Mouse (Mus musculus) kidney, adult 8-10 months (tissue): ENCODE data around the gene Gm21885.
"Not testable (repeated sequence)": the region's sequence is repeated elsewhere in the genome, so short reads cannot be mapped to it uniquely, and the experiment has no call there.

Source experiments
- DNase-seq, 2 experiments: peaks; one replicate each; pipeline ENCODE4 v3.0.0; 2022

The Gm21885 gene

DNA sequence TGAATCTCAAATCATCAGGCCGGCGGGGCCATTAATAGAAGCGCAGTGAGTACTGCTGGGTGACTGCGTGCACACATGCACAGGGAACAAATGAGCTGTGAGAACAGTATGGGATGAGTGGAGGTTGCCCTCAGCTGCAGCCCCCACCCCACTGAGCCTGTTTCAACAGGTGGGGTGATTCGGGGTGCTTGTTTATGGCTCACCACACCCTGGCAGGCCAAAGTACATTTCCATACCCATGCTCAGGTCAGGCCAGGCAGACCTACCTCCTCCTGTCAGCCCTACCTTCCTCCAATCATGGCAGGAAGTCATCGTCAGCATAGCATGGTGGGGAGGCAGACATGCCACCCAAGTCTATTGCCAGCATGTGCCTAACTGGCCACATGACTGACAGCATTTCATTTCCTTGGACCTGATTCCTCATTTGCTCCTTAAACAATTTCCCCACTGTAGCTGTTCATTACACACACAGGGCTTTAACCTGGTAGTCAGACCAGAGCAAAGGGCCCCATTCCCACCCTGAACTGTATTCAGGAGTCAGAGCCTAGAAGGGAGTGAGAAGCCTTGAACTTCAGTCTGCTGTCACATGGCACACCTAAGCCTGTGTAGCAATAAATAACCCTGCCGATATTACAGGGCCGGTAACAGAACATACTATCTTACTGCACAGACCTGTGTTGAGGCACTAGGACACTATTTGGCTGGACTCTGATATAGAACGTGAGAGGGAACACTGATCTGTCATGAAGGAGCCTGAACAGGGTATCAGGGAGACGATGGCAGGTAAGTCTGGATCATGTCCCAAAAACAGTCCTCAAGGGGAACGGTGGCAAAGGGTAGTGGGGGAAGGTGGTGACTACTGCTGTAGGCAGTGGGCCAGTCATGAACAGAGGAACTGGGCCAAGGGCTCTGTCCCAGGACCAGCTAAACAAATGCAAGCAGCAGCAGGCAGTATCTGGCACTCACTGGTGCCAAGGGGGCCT lies at the start of gene Gm21885:
Gm21885 (plus strand) TSS at position 675 of the 983 bp plus-strand sequence.
- no peak for DNase-seq

DNA sequence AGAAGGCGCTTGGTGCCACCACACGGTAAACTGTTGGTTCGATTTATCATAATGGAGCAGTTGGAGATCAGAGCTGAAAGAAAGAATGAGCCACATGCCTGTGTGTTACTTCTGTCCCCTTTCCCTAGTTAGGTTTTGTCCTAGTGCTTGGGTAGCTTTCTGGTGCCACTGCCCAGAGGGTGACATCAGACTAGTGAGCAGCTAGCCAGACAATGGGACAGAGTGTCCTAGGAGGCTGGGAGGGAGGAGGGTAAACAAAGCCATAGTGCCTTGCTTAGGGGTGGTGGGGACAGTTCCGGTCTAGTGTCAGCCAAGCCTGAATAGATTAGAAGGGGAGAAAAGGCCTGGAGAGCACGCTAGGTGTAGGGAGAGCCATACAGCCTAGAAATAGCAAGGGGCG lies 48.3 kb upstream of the Gm21885 start:
- no peak for DNase-seq

DNA sequence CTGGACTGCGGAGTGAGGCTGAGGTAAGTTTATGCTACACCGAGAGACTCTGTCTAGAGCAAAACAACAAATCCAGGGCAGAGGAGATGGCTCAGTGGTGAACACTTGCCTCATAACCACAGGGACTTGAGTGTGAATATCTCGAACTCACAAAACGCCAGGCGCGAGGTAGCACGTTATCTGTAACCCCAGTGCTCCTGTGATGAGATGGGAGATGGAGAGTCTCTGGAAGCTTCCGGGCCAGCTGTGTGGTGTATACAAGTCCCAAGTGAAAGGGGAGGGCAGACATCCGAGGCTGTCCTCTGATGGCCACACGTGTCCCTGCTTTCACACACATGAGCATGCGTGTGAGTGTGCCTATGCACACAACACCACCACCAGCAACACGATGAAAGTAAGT lies 47.3 kb upstream of the Gm21885 start:
- no peak for DNase-seq

DNA sequence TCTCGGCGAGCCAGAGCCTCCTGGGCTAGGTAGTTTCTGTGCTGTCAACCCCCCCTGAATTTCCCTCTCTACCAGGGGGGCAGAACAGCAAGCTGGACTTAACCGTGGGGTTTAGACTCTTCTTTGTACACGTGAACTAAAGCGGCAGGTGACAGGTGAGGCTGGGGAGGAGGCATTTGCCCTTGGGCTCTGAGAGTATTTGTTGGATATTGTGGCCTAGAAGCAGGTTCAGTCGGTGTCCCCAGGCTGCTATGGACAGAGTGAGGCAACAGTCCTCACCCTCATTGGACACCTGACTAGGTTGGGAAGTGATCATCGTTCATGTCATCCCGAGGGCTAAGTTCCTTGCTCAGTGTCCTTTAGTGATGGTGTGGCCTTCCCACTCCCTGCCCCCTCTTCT lies 46.8 kb upstream of the Gm21885 start:
- no peak for DNase-seq

DNA sequence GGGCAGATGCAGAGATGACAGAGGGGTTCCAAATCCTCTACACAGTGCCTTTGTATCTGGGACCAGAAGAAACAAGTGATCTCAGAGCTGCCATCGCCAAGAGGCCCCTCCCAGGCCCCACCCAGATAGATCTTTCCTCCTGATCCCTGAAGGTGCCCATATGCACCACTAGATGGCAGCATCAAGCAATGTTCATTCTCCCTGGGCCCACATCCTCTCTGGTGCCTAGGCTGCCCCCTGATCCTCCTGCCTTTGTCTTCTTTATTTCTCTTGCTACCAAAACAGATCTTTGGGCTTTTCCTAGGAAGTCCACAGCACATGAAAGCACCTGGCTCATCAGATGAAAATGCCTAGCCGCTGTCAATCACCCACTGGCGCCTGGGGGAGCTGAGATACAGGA lies 45.6 kb upstream of the Gm21885 start:
- peak; percentile 52 to 55 for DNase-seq

DNA sequence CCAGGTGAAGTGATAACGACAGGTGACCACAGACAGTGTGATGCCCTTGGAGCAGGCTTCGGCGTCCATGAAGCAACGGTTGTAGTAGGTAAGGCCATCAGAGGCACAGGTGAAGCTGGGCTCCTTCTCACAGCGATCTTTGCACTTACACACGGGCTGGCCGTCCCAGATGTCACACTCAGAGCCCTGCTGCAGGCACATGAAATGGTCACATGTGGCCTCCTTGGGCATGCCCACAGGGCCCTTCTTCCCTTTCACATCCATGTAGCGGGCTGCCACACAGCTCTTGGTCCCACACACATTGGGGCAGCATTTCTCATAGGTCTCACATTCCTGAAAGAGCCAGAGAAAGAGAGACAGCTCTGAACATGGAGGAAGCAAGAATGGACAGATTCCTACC lies 42.9 kb upstream of the Gm21885 start:
- no peak for DNase-seq

DNA sequence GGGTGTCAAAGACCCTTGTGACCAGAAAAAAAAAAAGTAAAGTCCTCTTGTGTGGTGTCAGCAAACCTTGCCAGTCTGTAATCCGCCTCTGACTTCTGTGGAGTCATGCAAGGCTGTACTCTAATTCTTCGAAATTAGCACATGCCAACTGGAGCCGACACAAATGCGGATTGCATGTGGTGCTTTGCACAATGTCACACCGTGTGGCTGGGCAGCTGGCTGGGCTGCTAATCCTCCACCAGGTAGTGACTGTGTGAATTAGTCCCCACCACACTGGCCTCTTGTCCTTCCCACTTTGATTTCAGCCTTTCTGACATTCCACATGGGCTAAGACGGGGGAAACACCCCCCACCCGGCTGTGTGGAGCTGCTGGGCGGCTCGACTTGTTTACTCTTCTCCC lies 42.0 kb upstream of the Gm21885 start:
- no peak for DNase-seq

DNA sequence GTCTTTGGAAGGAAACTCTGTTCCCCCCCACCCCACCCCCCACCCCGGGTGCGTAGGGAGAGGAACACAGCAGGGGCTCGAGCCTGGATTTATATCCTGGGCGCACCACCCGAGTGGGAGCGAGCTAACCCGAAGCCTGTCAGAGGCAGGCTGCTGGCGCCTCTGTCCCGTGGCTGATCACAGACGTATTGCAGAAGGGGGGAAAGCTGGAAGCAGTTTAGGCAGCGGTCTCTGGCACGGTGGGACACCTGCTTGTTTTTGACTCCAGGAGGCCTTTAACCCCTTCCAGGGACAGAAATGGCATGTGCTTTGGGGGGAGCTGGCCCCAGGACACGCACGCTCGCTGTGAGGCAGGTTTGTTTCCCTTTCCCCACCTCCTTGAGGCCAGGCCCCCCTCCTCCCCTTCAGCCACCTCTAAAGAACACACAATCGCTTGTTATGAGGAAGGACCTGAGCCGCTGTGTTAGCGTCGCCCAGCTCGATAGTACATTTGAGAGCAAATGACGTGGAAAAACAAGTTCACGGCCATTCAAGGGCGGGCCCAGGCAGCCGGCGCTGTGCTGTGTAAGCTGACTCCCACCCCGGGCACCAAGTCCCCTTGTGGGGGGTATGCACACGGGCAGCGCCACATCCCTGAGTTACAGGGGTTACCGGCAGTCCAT lies 38.8 kb upstream of the Gm21885 start:
- DNase-seq = no peak

DNA sequence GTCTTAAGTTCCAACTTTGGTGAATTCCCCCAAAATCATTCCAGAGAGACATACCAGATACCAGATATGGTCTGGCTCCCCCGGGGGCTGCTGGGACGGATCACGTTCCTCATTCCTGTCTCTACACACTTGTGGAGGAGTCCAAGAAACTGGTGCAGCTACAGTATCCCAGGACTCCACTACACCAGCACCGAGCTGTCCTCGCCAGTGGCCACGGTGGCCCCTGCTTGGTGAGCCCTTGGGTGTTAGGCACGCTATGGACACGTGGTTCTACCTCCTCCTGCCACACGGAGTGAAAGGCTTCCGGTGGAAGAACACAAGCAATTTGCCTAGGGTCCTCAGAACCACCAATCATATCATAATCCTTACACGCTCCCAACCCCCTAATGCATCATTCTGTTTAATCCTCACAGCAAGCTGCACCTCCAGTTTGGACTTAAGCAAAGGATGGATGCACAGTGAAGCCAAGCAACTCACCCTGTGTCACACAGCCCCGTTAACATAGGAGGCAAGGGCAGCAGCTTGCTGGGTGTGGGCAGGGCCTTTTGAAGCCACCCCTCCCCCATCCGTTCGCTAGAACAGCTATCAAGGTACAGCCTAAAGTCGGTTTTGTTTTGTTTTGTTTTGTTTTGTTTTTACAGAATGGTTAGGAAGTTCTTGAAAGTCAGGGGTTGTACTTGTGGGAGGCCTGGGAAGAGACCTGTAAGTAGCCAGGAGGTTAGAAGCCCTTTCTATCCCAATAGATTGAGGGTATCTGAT lies 38.1 kb upstream of the Gm21885 start:
- no peak for DNase-seq

DNA sequence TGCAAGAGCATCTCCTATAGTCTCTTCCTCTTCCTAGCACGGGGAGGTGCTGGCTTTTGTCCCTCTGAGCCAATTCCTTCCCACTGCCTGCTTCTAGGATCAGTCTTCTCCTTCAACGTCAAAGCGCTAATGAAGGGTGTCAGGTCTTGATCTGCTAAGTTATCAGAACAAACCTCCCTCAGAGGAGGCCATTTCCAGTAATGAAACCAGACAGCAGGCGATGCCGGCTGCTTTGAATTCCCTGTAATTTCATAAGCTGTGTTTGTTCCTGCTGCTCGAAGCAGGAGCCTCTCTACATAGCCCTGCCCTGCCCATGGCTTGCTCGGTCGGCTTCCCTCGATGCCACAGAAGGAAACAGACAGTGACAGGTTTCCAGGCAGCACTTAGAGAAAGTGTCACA lies 37.3 kb upstream of the Gm21885 start:
- no peak for DNase-seq

DNA sequence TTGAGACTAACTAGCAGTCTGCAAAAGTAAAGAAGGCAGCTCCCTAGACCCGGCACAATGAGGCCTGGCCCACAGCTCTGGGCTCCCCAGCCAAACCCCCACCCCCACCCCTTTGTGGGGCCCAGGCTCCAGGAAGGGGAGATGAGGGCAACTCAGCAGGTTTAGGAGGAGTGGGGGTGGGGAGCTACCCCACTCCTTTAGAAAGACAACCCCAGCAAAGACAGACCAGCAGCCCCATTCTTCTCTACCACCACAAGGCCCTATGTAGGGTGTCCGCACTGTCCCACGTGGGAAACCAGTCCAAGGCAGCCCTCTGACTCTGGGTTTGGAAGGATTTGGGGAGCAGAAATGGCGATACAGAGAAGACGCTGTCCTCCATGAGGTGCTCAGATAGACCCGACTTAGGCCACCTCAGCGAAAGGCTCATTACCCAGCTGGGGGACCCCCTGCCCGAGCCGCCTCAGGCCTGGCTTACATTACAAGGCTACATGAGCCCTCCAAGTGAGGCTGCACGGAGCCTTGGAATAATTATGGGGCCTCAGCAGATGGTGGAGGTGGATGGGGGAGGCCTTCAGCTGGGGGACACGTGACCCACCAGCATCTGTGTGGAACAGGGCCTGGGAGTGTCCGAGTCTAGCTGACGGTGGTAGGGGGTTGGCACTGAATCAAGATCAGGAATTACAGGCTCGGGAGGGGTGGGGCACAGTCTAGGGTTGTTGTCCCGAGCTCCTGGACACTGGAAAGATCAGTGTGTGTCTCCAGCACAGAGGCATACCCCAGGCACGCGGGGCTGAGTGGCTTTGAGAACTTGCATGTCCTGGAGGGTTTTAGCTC lies 35.5 kb upstream of the Gm21885 start, which contains the start of gene Wfikkn2:
Wfikkn2 (minus strand) TSS at position 51 of the 834 bp plus-strand sequence.
- DNase-seq = no peak

DNA sequence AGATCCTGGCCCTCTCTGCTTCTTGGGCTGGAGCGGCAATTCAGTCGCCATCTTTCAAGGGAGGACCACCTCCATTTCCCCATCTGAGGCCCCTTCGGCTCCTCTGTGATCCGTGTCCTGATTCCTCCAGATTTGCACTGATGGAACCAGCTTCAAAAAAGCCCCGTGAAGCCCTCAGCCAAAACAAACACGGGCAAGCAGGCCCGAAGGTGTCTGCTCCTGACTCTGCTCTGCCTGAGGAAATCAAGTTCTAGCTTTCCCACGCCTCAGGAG lies 34.9 kb upstream of the Gm21885 start:
- DNase-seq = no peak

DNA sequence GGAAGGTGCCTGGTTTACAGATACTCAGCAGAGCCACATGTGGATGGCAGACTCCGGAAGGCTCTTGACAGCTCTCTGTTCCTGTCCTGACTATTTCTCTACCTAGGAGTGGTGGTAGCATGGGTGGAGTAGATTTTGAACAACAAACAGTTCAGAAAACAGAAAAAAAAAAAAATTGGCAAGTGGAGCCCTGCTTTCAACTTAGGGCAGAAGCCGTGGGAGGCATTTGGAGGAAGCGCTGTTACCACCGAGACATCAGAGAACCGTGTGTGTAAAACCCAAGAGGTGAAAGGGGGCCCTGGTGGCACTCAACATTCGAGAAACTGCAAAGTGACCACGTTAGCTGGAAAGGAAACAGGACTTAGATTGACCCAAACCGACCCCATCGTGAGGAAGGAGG lies 28.5 kb upstream of the Gm21885 start:
- no peak for DNase-seq

DNA sequence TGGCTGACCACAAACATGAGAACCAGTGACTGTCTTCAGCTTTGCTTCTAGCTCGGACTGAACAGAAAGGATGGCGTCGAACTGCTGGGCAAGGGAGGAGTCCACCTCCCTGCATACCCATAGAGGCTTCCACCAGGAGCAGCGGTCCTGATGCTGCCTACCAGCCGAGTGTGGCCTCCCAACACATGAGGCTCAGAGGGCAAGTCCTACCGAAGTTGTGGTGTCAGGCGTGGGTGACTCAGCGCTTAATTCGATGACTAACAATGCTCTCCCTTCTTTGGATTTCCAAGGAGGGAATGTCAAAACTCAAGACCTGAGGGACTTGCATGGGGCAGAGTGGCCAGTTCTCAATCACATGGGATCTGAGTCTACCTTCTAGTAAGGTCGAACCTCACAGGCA lies 28.0 kb upstream of the Gm21885 start:
- DNase-seq = no peak

DNA sequence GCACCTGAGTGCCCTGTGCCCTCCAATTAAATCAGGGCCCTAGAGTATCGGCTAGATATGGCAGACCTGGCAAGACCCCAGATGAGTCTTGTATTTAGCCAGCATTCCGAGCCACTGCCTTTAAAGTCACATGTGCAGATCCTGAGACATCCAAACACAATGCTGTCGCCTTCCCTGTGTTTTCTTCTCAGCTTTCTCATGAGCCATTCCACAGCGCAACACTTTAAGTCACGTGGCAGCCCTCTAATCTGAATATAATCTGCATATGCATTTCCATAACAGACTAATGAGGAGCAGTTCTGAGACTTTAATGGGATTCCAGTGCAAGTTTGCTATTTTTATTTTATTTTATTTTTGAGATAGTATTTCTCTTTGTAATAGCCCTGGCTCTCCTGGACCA lies 25.9 kb upstream of the Gm21885 start:
- no peak for DNase-seq

DNA sequence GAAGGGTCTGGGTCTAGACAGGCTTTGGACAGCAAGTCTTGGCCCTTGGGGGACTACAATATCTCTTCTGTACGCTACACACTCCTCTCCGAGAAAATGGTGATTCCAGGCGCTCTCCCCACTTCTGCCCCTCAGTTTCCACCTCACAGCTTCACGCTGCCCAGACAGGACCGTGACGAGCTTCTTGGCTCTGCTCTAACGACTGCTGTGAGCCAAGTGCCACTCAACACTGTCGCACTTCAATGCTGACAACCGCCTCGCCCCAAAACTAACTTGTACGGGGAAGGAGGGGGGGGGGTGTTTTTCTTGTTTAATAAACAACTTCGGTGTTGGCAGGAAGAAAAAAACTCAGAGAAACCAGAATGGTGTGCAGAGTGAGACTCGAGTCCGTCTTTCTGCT lies 23.7 kb upstream of the Gm21885 start:
- no peak for DNase-seq

DNA sequence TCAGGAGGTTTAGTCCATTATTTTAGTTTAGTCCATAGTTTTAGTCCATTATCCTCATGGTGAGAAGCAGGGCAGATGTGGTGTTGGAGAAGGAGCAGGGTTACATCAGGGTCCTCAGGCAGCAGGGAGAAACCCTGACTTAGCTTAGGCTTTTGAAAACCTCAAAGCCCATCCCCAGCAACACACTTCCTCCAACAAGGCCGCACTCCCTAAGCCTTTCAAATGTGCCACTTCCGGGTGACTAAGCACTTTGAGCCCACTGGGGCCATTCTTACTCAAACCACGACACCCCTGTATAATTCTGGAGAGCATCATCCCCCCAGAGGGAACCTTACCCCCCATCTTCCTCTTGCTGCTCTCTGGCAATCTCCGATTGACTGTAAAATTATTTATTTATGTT lies 21.9 kb upstream of the Gm21885 start:
- DNase-seq = no peak

DNA sequence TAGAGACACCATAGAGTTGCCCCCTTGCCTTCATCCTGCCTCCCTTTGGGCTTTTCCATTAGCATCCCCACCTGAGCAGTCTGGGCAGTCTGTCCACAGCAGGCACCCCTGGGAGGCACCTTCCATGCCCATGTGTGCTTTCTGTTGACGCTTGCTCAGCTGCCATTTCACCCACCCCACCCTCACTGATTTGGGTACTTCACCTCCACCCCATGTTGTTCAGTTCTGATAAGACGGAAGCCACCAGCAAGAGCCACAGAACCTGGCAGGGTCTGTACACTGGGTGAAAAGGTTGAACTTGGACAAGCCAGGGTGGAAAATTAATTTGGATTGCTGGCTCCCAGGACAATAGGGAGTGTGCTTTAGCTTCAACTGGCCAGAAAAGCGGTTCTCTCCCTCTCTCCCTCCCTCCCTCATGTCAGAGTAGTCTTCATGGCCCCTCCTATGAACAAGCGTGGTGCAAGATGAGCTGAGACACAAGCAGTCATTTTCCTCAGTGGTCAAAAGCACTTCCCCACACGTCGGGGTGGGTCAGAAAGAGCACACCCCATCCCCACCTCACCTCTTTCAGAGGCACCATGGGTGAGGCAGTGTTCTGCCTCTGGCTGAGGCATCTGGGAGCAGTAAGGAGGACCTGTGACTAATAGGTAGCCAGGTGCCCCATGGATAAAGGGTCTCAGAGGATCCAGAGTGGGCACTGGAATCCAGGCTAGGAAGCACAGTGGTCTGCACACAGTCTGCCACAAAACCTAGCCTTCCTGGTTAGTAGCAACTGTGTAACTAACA lies 19.9 kb upstream of the Gm21885 start:
- DNase-seq = no peak

DNA sequence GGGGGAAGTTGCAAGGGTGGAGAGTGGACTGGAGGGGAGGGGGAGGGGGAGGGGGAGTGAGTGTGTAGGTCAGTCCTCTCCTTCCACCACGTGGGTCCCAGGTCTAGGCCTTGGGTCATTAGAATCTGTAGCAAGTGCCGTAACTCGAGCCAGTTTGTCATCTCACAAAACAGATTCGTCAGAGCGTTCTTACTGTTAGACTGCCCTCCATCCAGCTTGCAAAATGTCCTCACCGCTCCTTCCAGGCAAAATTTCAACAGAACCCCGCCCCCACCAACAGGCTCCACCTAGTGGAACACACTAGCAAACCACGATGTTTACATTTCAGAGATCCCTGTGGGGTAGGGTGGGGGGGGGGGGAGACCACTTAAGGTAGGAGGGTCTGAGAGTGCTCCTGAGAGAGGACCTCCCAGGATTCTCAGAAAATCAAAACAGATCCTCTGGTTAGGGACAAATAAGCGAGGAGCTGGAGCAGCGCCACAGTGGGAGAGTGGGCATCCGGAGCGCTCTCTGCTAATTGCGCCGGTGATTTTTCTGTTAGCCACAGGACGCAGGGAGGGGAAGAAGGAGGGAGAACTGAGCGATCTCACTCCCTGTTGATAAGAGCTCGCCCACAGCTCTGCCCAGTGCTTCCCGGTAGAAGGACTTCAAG lies 16.4 kb upstream of the Gm21885 start:
- peak in 1 of 2 experiments; percentile 48 for DNase-seq

DNA sequence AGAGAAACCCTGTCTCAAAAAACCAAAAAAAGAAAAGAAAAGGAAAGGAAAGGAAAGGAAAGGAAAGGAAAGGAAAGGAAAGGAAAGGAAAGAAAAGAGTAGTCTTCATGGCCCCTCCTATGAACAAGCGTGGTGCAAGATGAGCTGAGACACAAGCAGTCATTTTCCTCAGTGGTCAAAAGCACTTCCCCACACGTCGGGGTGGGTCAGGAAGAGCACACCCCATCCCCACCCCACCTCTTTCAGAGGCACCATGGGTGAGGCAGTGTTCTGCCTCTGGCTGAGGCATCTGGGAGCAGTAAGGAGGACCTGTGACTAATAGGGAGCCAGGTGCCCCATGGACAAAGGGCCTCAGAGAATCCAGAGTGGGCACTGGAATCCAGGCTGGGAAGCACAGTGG lies 15.5 kb upstream of the Gm21885 start:
- not testable (repeated sequence) for DNase-seq

DNA sequence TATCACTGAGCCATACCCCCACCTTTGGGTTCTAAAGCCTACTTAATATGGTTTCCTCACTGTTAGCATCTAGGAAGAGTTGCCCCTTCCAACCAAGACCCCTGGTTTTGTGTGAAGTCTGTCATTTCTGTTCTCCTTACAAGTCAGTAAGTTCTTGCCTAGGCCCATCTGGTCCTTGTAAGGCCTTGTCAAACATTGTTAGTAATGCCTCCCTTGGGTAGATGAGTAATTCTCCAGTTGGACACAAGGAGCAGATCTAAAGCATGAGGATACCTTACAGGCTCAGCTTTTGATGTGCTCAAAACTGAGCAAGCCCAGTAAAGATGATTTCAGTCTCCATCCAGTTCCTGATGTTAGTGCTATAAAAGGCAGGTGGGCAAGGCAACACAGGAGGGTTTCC lies 12.9 kb upstream of the Gm21885 start:
- no peak for DNase-seq
